Mouse (Mus musculus) megakaryocyte, embryonic 14.5 days (primary cell): ENCODE data around the gene Ubqlnl. TPM values are rescaled to one million over a fixed set of nuclear protein-coding genes. Genes with fewer than 3 reads are reported as not detected.

Experiments used
- H3K27me3 ChIP-seq: replicated peaks from 2 replicates; pipeline ENCODE3; 2012; ENCODE audit warnings: inconsistent platforms
- H3K36me3 ChIP-seq: replicated peaks from 2 replicates; pipeline ENCODE3; 2012; ENCODE audit warnings: low read length, inconsistent platforms, mixed read lengths
- H3K4me1 ChIP-seq: 2 replicates; pipeline ENCODE4 v1.6.1; 2012; ENCODE audit warnings: inconsistent platforms
- H3K4me3 ChIP-seq: replicated peaks from 2 replicates; pipeline ENCODE3; 2012; ENCODE audit warnings: moderate library complexity, mild to moderate bottlenecking, inconsistent platforms
- H3K9me3 ChIP-seq: 2 replicates; pipeline ENCODE4 v1.6.1; 2012; ENCODE audit warnings: inconsistent platforms
- FLI1 ChIP-seq: IDR thresholded peaks from 2 replicates; pipeline ENCODE4 v1.6.1; 2012; ENCODE audit warnings: low read length, inconsistent platforms, mixed read lengths
- GATA1 ChIP-seq: IDR thresholded peaks from 3 replicates; pipeline ENCODE4 v1.6.1; 2012; ENCODE audit warnings: mixed read lengths, low read length, inconsistent platforms, borderline replicate concordance
- polyA plus RNA-seq: library from polyadenylated mRNA; stranded (reverse); fragments of >175 nt; gene quantifications from 2 replicates; pipeline ENCODE4 v1.2.3, GENCODE M21; 2012; ENCODE audit warnings: low replicate concordance; ENCODE audit not compliant: insufficient read depth

Ubqlnl gene
- 0.06 TPM in 1 of 2 replicates, not detected in the other for polyA plus RNA-seq

DNA sequence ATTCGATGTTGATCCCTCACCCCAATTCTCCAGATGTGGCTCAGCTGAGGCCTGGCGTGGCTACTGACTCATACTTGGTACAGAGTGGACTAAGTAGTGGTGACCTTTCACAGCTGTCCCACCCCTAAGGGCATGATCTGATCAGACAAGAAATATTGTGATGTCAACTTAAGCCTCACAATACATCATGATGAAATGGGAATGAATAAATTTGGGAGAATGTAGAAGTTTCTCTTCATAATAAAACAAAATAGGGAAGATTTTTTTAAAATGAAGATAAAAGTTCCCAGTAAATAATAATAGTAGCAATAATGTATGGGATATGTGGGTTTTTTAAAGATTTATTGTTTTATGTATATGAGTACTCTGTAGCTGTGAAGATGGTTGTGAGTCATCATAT lies at the start of gene Ubqlnl:
Gene Ubqlnl (minus strand): TSS at position 101 of the 400 bp plus-strand sequence.
- no peak within 1 kb of the TSS for H3K4me3 ChIP-seq
- no peaks in the 10 kb centered on the region for H3K27me3 ChIP-seq
- no peaks in the 10 kb centered on the region for H3K36me3 ChIP-seq
- no peaks in the 10 kb centered on the region for H3K9me3 ChIP-seq
- H3K4me1 ChIP-seq: peaks cover 14% of the 10 kb centered on the region
- TF ChIP-seq FLI1 (no peak), GATA1 (no peak)

DNA sequence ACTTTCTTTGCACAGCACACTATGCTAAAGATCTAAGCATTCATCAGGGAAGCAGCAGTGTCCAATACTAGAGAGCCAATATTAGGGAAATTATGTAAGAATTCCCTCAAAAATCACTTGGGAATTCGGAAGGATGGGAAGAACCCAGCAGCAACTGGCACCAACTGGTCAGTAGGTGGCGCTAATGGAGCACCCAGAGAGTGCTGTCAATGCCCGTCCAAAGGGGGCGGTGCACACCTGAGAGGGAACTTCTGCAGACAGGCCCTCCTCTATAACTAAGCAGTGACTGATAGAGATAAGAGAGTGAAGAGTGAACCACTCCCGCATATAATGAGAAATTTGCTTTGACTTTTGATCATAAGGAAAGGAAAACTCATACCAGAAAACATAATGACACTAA lies 49.5 kb upstream of the Ubqlnl start:
- TF ChIP-seq GATA1: no peak
- TF ChIP-seq FLI1: no peak
- Histone ChIP-seq H3K4me1 (peaks cover 12% of the 10 kb centered on the region), H3K9me3 (no peaks in the 10 kb centered on the region), H3K27me3 (peaks cover 4% of the 10 kb centered on the region), H3K4me3 (peak overlapping the region; percentile 47), H3K36me3 (no peaks in the 10 kb centered on the region)

DNA sequence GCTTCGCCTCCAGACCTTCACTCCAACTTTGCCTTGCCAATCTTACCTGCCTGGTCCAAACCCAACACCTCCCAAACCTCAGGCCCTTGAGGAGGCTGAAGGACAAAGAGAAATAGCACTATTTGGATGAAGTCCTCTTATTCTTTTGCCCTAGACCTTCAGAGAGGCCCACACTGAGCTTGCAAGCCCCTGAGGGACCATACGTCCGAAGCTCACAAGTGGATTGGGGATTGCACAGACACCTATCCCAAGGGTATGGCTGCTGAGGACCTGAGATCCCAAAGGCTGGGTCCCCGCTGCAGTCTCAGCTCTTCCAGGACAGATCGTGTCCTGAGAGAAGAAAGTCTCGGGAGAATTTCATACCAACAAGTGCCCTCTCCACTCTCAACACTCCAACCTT lies 45.5 kb upstream of the Ubqlnl start, which contains the start of gene Olfr649:
Gene Olfr649 (minus strand): TSS at position 101 of the 400 bp plus-strand sequence.
- H3K36me3 ChIP-seq: no peaks in the 10 kb centered on the region
- no peaks in the 10 kb centered on the region for H3K9me3 ChIP-seq
- H3K27me3 ChIP-seq: no peaks in the 10 kb centered on the region
- peaks cover 14% of the 10 kb centered on the region for H3K4me1 ChIP-seq
- TF ChIP-seq GATA1 (no peak), FLI1 (no peak)
- no peak within 1 kb of the TSS for H3K4me3 ChIP-seq

DNA sequence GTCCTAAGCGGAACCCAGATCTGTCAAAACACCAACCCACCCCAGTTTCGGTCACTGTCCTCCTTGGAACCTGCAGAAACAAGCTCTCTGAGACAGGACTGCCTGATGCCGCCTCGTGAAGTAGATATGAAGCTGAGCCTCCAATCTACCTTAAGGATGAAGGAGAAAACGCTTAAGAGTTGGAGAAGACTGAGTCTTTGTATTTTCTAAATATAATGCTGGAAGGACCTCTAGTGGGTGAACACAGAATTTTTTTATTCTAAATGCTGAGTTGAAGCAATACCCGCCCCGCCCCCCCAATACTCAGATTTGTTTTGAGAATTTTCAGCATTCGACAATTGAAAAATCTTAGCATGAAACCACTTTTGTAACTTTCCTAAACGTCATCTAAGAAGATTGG lies 40.9 kb upstream of the Ubqlnl start:
- H3K9me3 ChIP-seq: no peaks in the 10 kb centered on the region
- H3K27me3 ChIP-seq: no peaks in the 10 kb centered on the region
- no peaks in the 10 kb centered on the region for H3K36me3 ChIP-seq
- peaks cover 8% of the 10 kb centered on the region; the same call in 1 of the 2 replicates for H3K4me1 ChIP-seq
- no peak for TF ChIP-seq GATA1
- TF ChIP-seq FLI1: no peak
- H3K4me3 ChIP-seq: no peak overlapping the region

DNA sequence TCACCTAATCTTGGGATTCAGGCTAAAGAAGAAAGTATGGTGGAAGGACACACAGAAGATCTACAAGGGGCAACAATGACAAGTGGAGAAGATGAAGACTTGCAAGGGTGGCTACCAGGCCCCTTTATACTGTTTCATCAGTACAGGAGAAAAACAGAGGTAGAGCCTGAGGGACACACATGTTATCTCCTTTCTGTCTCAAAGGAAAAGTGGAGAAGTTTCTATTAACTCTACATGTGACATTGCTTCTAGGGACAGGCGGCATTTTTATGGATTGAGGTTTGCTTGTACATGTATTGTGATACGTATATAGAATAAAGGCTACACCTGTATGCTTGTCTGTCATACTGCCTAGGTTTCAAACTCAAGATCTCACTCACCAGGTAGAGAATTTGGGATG lies 32.9 kb upstream of the Ubqlnl start, which contains the start of gene Olfr648:
Gene Olfr648 (minus strand): TSS at position 101 of the 400 bp plus-strand sequence.
- H3K4me1 ChIP-seq: no peaks in the 10 kb centered on the region
- TF ChIP-seq GATA1 (no peak), FLI1 (no peak)
- no peak within 1 kb of the TSS for H3K4me3 ChIP-seq
- H3K36me3 ChIP-seq: no peaks in the 10 kb centered on the region
- H3K27me3 ChIP-seq: no peaks in the 10 kb centered on the region
- no peaks in the 10 kb centered on the region for H3K9me3 ChIP-seq

DNA sequence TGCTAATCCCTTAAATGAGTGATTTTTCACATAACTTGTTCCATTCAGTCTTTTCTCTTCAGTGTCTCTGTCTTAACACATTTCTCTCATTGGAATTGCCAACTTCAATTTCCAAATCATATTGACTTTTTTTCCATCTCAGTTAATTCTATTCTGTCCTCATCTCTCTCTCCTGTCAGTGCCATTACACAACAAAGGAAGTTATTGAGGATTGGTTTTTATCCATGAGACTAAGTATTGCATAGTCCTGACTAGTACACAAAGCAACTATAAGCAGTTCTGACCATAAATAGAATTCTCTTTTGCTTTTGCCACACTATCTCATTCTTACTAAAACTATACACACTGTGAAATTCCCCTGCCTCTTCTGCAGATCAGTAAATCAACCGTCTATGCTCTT lies 28.7 kb upstream of the Ubqlnl start:
- H3K4me3 ChIP-seq: no peak overlapping the region
- TF ChIP-seq FLI1: no peak
- no peaks in the 10 kb centered on the region for H3K36me3 ChIP-seq
- H3K27me3 ChIP-seq: no peaks in the 10 kb centered on the region
- no peaks in the 10 kb centered on the region for H3K4me1 ChIP-seq
- no peaks in the 10 kb centered on the region for H3K9me3 ChIP-seq

DNA sequence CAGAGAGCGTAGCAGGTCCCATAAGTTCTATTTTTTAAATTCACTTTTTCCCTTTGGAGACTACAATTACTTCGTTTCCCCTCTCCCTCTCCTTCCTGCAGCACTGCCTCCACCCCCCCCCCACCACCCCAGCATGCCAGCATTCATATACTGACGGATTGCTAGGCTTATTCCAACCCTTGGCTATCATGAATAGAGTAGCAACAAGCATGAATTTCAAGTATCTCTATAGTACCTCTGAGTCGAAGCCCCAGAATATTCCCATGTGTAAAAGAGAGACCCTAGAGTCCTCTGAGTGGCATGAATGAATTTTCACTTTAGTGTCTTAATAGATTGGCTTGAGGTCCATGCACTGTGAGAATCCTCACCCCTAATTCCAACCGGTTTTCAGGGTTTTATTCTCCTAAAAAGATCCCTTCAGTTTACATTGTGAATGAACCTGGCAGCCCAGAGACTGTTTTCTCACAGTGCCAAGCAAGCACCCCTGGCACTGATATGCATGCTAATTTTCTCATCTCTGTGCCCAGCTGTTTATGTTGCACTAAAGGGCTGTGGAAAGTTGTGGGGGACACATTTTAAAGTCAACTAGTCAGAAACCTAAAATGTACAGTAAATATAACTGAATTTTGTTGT lies 28.2 kb upstream of the Ubqlnl start:
- Histone ChIP-seq H3K9me3 (no peaks in the 10 kb centered on the region), H3K4me1 (no peaks in the 10 kb centered on the region), H3K36me3 (no peaks in the 10 kb centered on the region), H3K4me3 (no peak overlapping the region), H3K27me3 (no peaks in the 10 kb centered on the region)
- TF ChIP-seq GATA1: no peak
- no peak for TF ChIP-seq FLI1

DNA sequence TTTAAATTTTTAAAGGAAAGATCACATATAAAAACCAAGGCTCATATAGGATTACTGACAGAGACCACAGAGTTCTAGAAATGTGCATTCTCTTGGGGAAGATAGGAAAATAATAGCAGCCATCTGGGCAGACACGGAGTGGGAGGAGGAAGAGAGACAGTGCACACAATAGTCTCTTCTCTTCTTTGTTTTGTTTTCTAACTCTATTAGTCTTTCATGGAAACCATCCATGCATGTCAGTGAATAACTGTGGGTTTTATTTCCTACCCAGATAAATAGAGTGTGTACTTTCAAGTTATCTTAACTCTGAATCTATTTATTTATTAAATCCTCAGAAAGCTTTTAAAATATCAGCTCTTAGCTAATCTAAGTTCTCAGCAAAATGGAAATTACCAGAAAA lies 24.7 kb upstream of the Ubqlnl start:
- H3K4me1 ChIP-seq: peaks cover 13% of the 10 kb centered on the region
- no peaks in the 10 kb centered on the region for H3K9me3 ChIP-seq
- no peak overlapping the region for H3K4me3 ChIP-seq
- no peaks in the 10 kb centered on the region for H3K27me3 ChIP-seq
- H3K36me3 ChIP-seq: no peaks in the 10 kb centered on the region
- TF ChIP-seq GATA1: no peak
- no peak for TF ChIP-seq FLI1

DNA sequence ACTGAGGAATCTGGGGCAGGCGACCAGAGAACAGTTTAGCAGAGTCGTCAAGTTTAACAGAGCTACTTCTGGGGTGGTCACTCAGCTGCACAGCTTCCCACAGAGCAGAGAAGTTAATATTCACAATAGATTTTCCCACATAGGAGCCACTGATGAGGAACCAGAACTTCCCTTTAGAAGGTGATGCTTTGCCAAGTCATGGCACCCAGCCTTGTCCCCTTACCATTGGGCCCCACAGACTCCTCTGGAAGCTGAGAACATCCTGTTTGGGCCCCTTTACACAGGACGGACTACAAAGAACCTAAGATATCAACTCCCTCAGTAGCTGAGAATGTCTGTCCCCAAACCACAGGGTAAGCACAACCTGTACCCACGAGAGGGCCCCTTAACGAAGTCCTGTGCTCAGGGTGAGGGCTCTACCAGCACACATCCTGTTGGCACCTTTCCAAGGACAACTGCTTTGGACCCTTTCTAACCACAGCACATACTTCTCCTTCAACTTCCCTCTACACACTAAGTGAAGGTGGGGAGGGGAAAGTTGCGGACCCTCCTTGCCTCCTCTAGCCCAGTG lies 19.4 kb upstream of the Ubqlnl start:
- no peaks in the 10 kb centered on the region for H3K27me3 ChIP-seq
- no peaks in the 10 kb centered on the region for H3K36me3 ChIP-seq
- no peak overlapping the region for H3K4me3 ChIP-seq
- H3K4me1 ChIP-seq: peaks cover 40% of the 10 kb centered on the region
- TF ChIP-seq GATA1 (no peak), FLI1 (no peak)
- no peaks in the 10 kb centered on the region for H3K9me3 ChIP-seq

DNA sequence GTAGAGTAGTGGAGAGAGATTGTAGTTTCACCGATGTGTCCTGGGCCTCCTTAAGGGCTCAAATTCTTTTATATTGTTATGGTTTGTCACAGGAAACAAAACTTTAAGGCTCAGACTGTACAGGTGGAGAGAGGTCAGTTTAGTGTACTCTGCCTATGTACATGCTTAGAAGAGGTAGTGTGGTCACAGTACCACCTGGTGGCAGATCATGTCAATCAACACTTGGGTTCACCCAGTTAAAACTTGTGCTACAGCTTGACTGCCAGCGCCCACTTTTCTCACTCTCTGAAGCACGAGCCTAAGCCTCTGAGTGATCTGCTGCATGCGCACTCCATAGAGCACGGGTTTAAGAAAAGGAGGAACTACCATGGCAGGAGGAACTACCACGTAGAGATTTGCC lies 16.7 kb upstream of the Ubqlnl start:
- TF ChIP-seq GATA1: no peak
- no peak for TF ChIP-seq FLI1
- no peaks in the 10 kb centered on the region for H3K9me3 ChIP-seq
- no peaks in the 10 kb centered on the region for H3K27me3 ChIP-seq
- no peaks in the 10 kb centered on the region for H3K36me3 ChIP-seq
- H3K4me3 ChIP-seq: no peak overlapping the region
- H3K4me1 ChIP-seq: peaks cover 44% of the 10 kb centered on the region

DNA sequence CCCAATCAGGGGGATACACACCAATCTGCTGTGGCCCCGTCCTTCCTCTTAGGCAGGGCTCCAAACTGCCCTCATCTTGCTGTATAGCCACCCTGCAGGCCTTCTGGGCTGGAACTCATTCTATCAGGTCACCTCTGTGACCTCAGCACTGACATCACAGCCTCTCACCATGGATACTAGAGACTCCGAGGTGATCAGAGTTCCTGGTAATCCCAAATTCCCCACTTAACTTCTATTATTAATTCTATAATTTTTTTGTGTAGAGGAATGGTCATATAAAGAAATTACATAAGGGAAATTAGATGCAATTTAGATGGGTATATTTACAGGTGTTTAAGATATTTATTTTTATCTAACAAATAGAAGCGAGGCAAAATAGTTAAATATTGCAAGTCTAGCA lies 7.2 kb downstream of the Ubqlnl start, which contains the start of gene Ubqln3:
Gene Ubqln3 (minus strand): TSS at position 101 of the 400 bp plus-strand sequence.
- Histone ChIP-seq H3K36me3 (no peaks in the 10 kb centered on the region), H3K27me3 (peaks cover 3% of the 10 kb centered on the region), H3K9me3 (no peaks in the 10 kb centered on the region), H3K4me3 (no peak within 1 kb of the TSS), H3K4me1 (peaks cover 9% of the 10 kb centered on the region; the same call in 1 of the 2 replicates)
- no peak for TF ChIP-seq FLI1
- no peak for TF ChIP-seq GATA1
